Mouse (Mus musculus): Measurements from ENCODE around the gene Plekhg6. TPM values are rescaled to one million over a fixed set of nuclear protein-coding genes. Genes with fewer than 3 reads are reported as not detected.
A peak's percentile ranks its signal among the peaks of the same experiment; 100 is the strongest.

Plekhg6 gene
- polyA plus RNA-seq, 1 experiment from 2014 or later = 0.06 TPM

- Histone ChIP-seq H3K36me3 (no peaks in the 10 kb centered on the region), H3K27me3 (peaks cover 50% of the 10 kb centered on the region), H3K9me3 (no peaks in the 10 kb centered on the region), H3K4me3 (no peak overlapping the region), H3K4me2 (replicated peaks) (no peak overlapping the region), H3K27ac (replicated peaks) (no peak overlapping the region), H3K4me1 (peaks cover 16% of the 10 kb centered on the region), H3K9ac (replicated peaks) (no peak overlapping the region)
- 12% methylated on average over 6 of the region's 6 CpGs for WGBS
- ATAC-seq (replicated peaks) = no peak
Measured at GRCm38 (mm10) chr6:125378621-125379020, 2.0 kb downstream of the Plekhg6 start.

- H3K4me2 ChIP-seq (replicated peaks) = no peak overlapping the region
- no peak overlapping the region for H3K27ac ChIP-seq (replicated peaks)
- no peak overlapping the region for H3K9ac ChIP-seq (replicated peaks)
- peaks cover 50% of the 10 kb centered on the region for H3K27me3 ChIP-seq
- no peak overlapping the region for H3K4me3 ChIP-seq
- no peaks in the 10 kb centered on the region for H3K9me3 ChIP-seq
- WGBS = 39% methylated on average over 16 of the region's 16 CpGs
- no peak for ATAC-seq (replicated peaks)
- peaks cover 16% of the 10 kb centered on the region for H3K4me1 ChIP-seq
- H3K36me3 ChIP-seq = no peaks in the 10 kb centered on the region
Measured at GRCm38 (mm10) chr6:125377582-125378451, 2.8 kb downstream of the Plekhg6 start.

- Histone ChIP-seq H3K9ac (replicated peaks) (no peak overlapping the region), H3K27ac (replicated peaks) (no peak overlapping the region), H3K4me3 (no peak overlapping the region), H3K9me3 (no peaks in the 10 kb centered on the region), H3K36me3 (no peaks in the 10 kb centered on the region), H3K4me1 (peaks cover 16% of the 10 kb centered on the region), H3K27me3 (peaks cover 43% of the 10 kb centered on the region), H3K4me2 (replicated peaks) (no peak overlapping the region)
- ATAC-seq (replicated peaks) = no peak
- 60% methylated on average over 6 of the region's 6 CpGs for WGBS
Measured at GRCm38 (mm10) chr6:125377042-125377441, 3.6 kb downstream of the Plekhg6 start.

- Histone ChIP-seq H3K4me1 (0 out of 2 replicates have a peak, but pooled peaks cover 6% of the 10 kb centered on the region), H3K27ac (replicated peaks) (no peak overlapping the region), H3K36me3 (no peaks in the 10 kb centered on the region), H3K4me3 (no peak overlapping the region), H3K4me2 (replicated peaks) (no peak overlapping the region), H3K9ac (replicated peaks) (no peak overlapping the region), H3K27me3 (peaks cover 15% of the 10 kb centered on the region; the same call in 1 of the 2 replicates), H3K9me3 (no peaks in the 10 kb centered on the region)
- ATAC-seq (replicated peaks) = no peak
- WGBS = 36% methylated on average over 4 of the region's 4 CpGs
Measured at GRCm38 (mm10) chr6:125367758-125368371, 12.7 kb downstream of the Plekhg6 start.

GRCm38 (mm10) chr6:125366133-125366532, 14.5 kb downstream of the Plekhg6 start:
- Histone ChIP-seq H3K4me1 (peaks cover 12% of the 10 kb centered on the region), H3K27ac (replicated peaks) (no peak overlapping the region), H3K4me2 (replicated peaks) (no peak overlapping the region), H3K9ac (replicated peaks) (no peak overlapping the region), H3K36me3 (no peaks in the 10 kb centered on the region), H3K9me3 (no peaks in the 10 kb centered on the region), H3K4me3 (no peak overlapping the region), H3K27me3 (peaks cover 27% of the 10 kb centered on the region)
- WGBS = 86% methylated on average over 1 of the region's 1 CpGs
- no peak for ATAC-seq (replicated peaks)

- WGBS = 89% methylated on average over 5 of the region's 5 CpGs
- Histone ChIP-seq H3K27me3 (peaks cover 28% of the 10 kb centered on the region), H3K4me2 (replicated peaks) (no peak overlapping the region), H3K27ac (replicated peaks) (no peak overlapping the region), H3K9ac (replicated peaks) (no peak overlapping the region), H3K4me1 (peaks cover 14% of the 10 kb centered on the region), H3K36me3 (no peaks in the 10 kb centered on the region), H3K9me3 (no peaks in the 10 kb centered on the region), H3K4me3 (no peak overlapping the region)
- no peak for ATAC-seq (replicated peaks)
Measured at GRCm38 (mm10) chr6:125365522-125365921, 15.1 kb downstream of the Plekhg6 start.

- Histone ChIP-seq H3K4me1 (peaks cover 14% of the 10 kb centered on the region), H3K4me2 (replicated peaks) (no peak overlapping the region), H3K9ac (replicated peaks) (no peak overlapping the region), H3K4me3 (no peak overlapping the region), H3K27me3 (peaks cover 28% of the 10 kb centered on the region), H3K36me3 (no peaks in the 10 kb centered on the region), H3K27ac (replicated peaks) (no peak overlapping the region), H3K9me3 (no peaks in the 10 kb centered on the region)
- 3% methylated on average over 8 of the region's 8 CpGs for WGBS
- no peak for ATAC-seq (replicated peaks)
Measured at GRCm38 (mm10) chr6:125364448-125364847, 16.1 kb downstream of the Plekhg6 start.

- no peak for ATAC-seq (replicated peaks)
- Histone ChIP-seq H3K4me3 (no peak overlapping the region), H3K9ac (replicated peaks) (no peak overlapping the region)
Measured at GRCm38 (mm10) chr6:125363451-125364242, 16.9 kb downstream of the Plekhg6 start.

GRCm38 (mm10) chr6:125363021-125363420, 17.6 kb downstream of the Plekhg6 start:
- no peak overlapping the region for H3K9ac ChIP-seq (replicated peaks)
- ATAC-seq (replicated peaks) = no peak
- H3K4me3 ChIP-seq = no peak overlapping the region
- peaks cover 14% of the 10 kb centered on the region for H3K4me1 ChIP-seq
- H3K4me2 ChIP-seq (replicated peaks) = peak overlapping the region; percentile 26; the same call in 1 of the 2 replicates
- no peaks in the 10 kb centered on the region for H3K36me3 ChIP-seq
- H3K27ac ChIP-seq (replicated peaks) = no peak overlapping the region
- 18% methylated on average over 15 of the region's 15 CpGs for WGBS
- H3K9me3 ChIP-seq = no peaks in the 10 kb centered on the region
- H3K27me3 ChIP-seq = peaks cover 28% of the 10 kb centered on the region

More at GRCm38 (mm10) chr6:125363451-125364242, 16.9 kb downstream of the Plekhg6 start:
- Histone ChIP-seq H3K27ac (replicated peaks) (no peak overlapping the region), H3K4me2 (replicated peaks) (peak overlapping the region; percentile 26; the same call in 1 of the 2 replicates), H3K9me3 (no peaks in the 10 kb centered on the region), H3K36me3 (no peaks in the 10 kb centered on the region), H3K27me3 (peaks cover 28% of the 10 kb centered on the region), H3K4me1 (peaks cover 14% of the 10 kb centered on the region)
- 7% methylated on average over 23 of the region's 23 CpGs for WGBS

- 12% methylated on average over 38 of the region's 38 CpGs for WGBS
- Histone ChIP-seq H3K27me3 (peaks cover 28% of the 10 kb centered on the region), H3K36me3 (no peaks in the 10 kb centered on the region), H3K9ac (replicated peaks) (peak overlapping the region; percentile 35), H3K4me3 (peak overlapping the region; percentile 30), H3K4me2 (replicated peaks) (peak overlapping the region; percentile 46), H3K27ac (replicated peaks) (no peak overlapping the region), H3K9me3 (no peaks in the 10 kb centered on the region), H3K4me1 (peaks cover 14% of the 10 kb centered on the region)
- peak; percentile 50 for ATAC-seq (replicated peaks)
Measured at GRCm38 (mm10) chr6:125361467-125362291, 18.9 kb downstream of the Plekhg6 start.

GRCm38 (mm10) chr6:125360846-125361245, 19.7 kb downstream of the Plekhg6 start:
- 56% methylated on average over 9 of the region's 9 CpGs for WGBS
- H3K4me1 ChIP-seq = peaks cover 14% of the 10 kb centered on the region
- no peaks in the 10 kb centered on the region for H3K9me3 ChIP-seq
- no peak overlapping the region for H3K4me3 ChIP-seq
- no peak overlapping the region for H3K27ac ChIP-seq (replicated peaks)
- no peak overlapping the region for H3K9ac ChIP-seq (replicated peaks)
- ATAC-seq (replicated peaks) = no peak
- peak overlapping the region; percentile 46; the same call in 1 of the 2 replicates for H3K4me2 ChIP-seq (replicated peaks)
- H3K27me3 ChIP-seq = peaks cover 28% of the 10 kb centered on the region
- H3K36me3 ChIP-seq = no peaks in the 10 kb centered on the region
